Mouse (Mus musculus) CD8-positive naive resting alpha-beta T cell, adult 57 days (primary cell): ENCODE results near the gene Wdr35. TPM values are rescaled to one million over a fixed set of nuclear protein-coding genes. Genes with fewer than 3 reads are reported as not detected.

Experiments
- total RNA-seq: library from RNA; stranded (reverse); gene quantifications from one replicate; pipeline ENCODE4 v1.2.4, GENCODE M21; 2023

The Wdr35 gene
- total RNA-seq = 1.0 TPM

DNA sequence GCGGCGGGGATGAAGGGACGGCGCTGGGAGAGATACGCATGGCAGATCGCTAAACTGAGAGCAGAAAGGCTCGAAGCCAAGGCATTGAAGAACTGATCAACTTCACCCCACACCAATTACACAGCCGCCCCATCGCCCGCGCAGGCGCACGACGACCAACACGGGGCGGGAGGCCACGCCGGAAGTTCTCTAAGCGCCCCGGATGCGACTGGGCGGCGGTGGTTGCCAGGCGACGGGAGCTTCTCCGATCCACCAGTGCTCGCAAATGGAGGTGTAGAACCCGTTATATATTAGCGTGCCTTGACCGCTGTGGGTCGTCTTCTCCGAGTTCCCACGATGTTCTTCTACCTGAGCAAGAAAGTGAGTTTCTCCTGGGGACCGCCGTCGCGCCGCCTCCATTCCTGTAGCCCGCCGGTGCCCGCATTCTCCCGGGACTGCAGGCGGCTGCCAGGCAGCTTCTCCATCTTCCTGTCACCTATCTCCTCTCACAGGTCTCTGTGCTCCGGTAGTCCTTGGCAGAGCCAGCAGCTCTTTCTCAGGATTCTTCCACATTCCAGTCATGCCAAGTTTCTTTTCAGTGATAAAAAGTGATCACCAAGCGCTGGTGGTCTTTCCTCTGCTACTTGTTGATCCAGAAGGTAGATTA lies at the start of gene Wdr35:
Wdr35 (plus strand) TSS at position 73 of the 646 bp plus-strand sequence.

GRCm38 (mm10) chr12:8947714-8948464 lies 25.8 kb upstream of the Wdr35 start, which contains the start of gene Matn3:
Gene Matn3, plus strand, starts transcription at chr12:8947929.

DNA sequence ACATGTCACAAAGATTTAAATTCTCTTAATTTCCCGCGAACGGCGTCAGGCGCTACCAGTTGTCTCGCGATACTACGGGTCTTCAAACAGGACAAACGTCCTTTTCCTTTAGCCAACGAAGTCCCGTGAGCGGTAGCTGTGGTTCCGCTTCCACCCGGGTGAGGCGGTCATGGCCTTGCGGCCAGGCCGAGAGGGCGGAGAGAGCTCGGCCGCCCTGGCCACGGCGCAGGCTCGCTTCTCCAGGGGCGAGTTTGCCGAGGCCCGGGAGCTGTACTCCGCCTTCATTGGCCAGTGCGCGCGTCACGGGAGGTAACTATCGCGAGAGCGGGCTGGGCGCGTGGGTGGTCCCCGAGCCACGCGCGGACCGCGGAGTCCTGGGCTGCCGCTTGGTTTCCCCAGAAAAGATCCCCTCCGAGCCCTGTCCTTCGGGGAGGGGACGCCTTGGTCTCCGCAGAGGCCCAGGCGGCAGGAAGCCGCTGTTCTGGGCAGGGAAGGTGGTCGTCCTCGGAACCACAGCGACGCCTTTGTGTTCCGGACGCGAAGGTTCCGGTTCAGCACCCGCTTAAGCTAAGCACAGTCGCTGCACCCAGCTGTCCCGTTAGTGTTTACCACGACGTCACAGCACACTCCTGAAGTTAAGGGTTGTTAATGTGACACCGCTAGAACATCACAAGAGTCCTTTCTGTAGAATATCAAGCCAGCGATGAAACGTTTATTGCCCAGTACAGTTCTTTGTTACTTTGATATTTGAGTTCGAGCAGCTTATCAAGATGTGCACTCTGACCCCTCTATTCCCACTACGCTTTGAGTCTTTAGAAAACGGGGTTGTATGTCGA lies 56.4 kb downstream of the Wdr35 start, which contains the start of gene Ttc32:
Ttc32 (plus strand) TSS at position 110 of the 836 bp plus-strand sequence.

Other genes with a start within 250 kb of the Wdr35 start
- gene Sdc1, start 202.6 kb upstream of the Wdr35 start, total RNA-seq = 1.0 TPM
- gene Laptm4a, start 52.2 kb upstream of the Wdr35 start, total RNA-seq = 76.5 TPM
- not detected for gene Matn3, start 26.0 kb upstream of the Wdr35 start, total RNA-seq
- 5.2 TPM for gene Ttc32, start 56.1 kb downstream of the Wdr35 start, total RNA-seq